Mouse (Mus musculus): Measurements from ENCODE around the gene Prss23.

- no peak for TF ChIP-seq CTCF (IDR thresholded peaks at IDR 0.05; ENCODE audit: extremely low read depth, insufficient read length, insufficient replicate concordance, low read depth, low read length)
- TF ChIP-seq POLR2A (IDR thresholded peaks at IDR 0.05; ENCODE audit: low read depth, low read length) = no peak
These were observed 48.5 kb downstream of the Prss23 start for GRCm38 (mm10) chr7:89478490-89478889.

Data from small intestine, adult 2 months (tissue).